Mouse (Mus musculus) MEL (cell line): ENCODE data around the gene Samhd1. TPM values are rescaled to one million over a fixed set of nuclear protein-coding genes. Genes with fewer than 3 reads are reported as not detected.
A peak's percentile ranks its signal among the peaks of the same experiment; 100 is the strongest.

Experiments
- DNase-seq: peaks from one replicate; pipeline ENCODE4 v3.0.0; 2011; ENCODE audit warnings: low read depth, low spot score
- H3K27ac ChIP-seq: 2 replicates; pipeline ENCODE4 v1.5.1; 2012; ENCODE audit warnings: low read depth, mild to moderate bottlenecking, control low read depth, low read length, moderate library complexity; ENCODE audit not compliant: control insufficient read depth
- H3K27me3 ChIP-seq, 2 experiments: fragments of 150-350 bp in 1 of 2; sonication (generic) in 1 of 2; 2 replicates each; pipeline ENCODE4 v1.6.1; 2012; ENCODE audit warnings: low read length in 2 of 2, mild to moderate bottlenecking in 2 of 2, improper control_type of control experiment in 1 of 2, moderate library complexity in 1 of 2; ENCODE audit not compliant: insufficient read depth in 2 of 2, control insufficient read depth in 1 of 2
- H3K36me3 ChIP-seq, 2 experiments: 2 replicates each; pipeline ENCODE4 v1.6.1; 2012 to 2014; ENCODE audit warnings: low read length in 2 of 2, improper control_type of control experiment in 1 of 2, inconsistent platforms in 1 of 2, mild to moderate bottlenecking in 1 of 2; ENCODE audit not compliant: insufficient read depth in 2 of 2, control insufficient read depth in 1 of 2
- H3K4me1 ChIP-seq, 2 experiments: fragments of 150-350 bp in 1 of 2; sonication (generic) in 1 of 2; 2 replicates each; pipeline ENCODE4 v1.6.1; 2012; ENCODE audit warnings: low read length in 2 of 2, improper control_type of control experiment in 1 of 2, mild to moderate bottlenecking in 1 of 2; ENCODE audit not compliant: insufficient read depth in 2 of 2, control insufficient read depth in 1 of 2
- H3K4me3 ChIP-seq, 2 experiments: fragments of 150-350 bp in 1 of 2; sonication (generic) in 1 of 2; 2 replicates each; pipeline ENCODE4 v1.5.1; 2012; ENCODE audit warnings: low read depth in 2 of 2, low read length in 2 of 2, mild to moderate bottlenecking in 2 of 2, moderate library complexity in 2 of 2, control low read depth in 1 of 2, improper control_type of control experiment in 1 of 2; ENCODE audit not compliant: control insufficient read depth in 1 of 2, insufficient read depth in 1 of 2
- H3K79me2 ChIP-seq: 2 replicates; pipeline ENCODE4 v1.6.1; 2012; ENCODE audit warnings: mild to moderate bottlenecking, low read length, moderate library complexity; ENCODE audit not compliant: control insufficient read depth, poor library complexity, insufficient read depth
- H3K9ac ChIP-seq: 2 replicates; pipeline ENCODE4 v1.6.1; 2012; ENCODE audit warnings: low read depth, mild to moderate bottlenecking, control low read depth, low read length, moderate library complexity; ENCODE audit not compliant: control insufficient read depth, poor library complexity, severe bottlenecking
- H3K9me3 ChIP-seq: fragments of 150-350 bp; sonication (generic); replicated peaks from 2 replicates; pipeline ENCODE4 v1.6.1; 2012; ENCODE audit warnings: mild to moderate bottlenecking, low read length, improper control_type of control experiment, moderate library complexity; ENCODE audit not compliant: insufficient read depth
- CHD1 ChIP-seq: IDR thresholded peaks from 2 replicates; pipeline ENCODE4 v1.6.1; 2012; ENCODE audit warnings: low read depth, mild to moderate bottlenecking, inconsistent platforms, low read length, improper control_type of control experiment
- CTCF ChIP-seq, 3 experiments: IDR thresholded peaks in 2 of 3; conservative IDR thresholded peaks in 1 of 3; 2 replicates each; pipeline ENCODE4 v1.5.1; 2011 to 2012; ENCODE audit warnings: low read length in 3 of 3, low read depth in 2 of 3, mild to moderate bottlenecking in 2 of 3, improper control_type of control experiment in 1 of 3, inconsistent platforms in 1 of 3, mixed read lengths in 1 of 3, moderate library complexity in 1 of 3; ENCODE audit not compliant: control insufficient read depth in 1 of 3, insufficient read depth in 1 of 3, poor library complexity in 1 of 3, severe bottlenecking in 1 of 3
- MAX ChIP-seq: IDR thresholded peaks from 2 replicates; pipeline ENCODE4 v1.6.1; 2011; ENCODE audit warnings: low read length, improper control_type of control experiment
- POLR2AphosphoS2 ChIP-seq: IDR thresholded peaks from 2 replicates; pipeline ENCODE4 v1.6.1; 2011; ENCODE audit warnings: low read length, improper control_type of control experiment
- RAD21 ChIP-seq: IDR thresholded peaks from 2 replicates; pipeline ENCODE4 v1.6.1; 2011; ENCODE audit warnings: mild to moderate bottlenecking, low read depth, low read length, improper control_type of control experiment
- RCOR1 ChIP-seq: IDR thresholded peaks from 2 replicates; pipeline ENCODE4 v1.6.1; 2012; ENCODE audit warnings: low read depth, mild to moderate bottlenecking, inconsistent platforms, low read length, improper control_type of control experiment
- SMC3 ChIP-seq: IDR thresholded peaks from 2 replicates; pipeline ENCODE4 v1.6.1; 2011; ENCODE audit warnings: low read depth, low read length, improper control_type of control experiment
- UBTF ChIP-seq: IDR thresholded peaks from 2 replicates; pipeline ENCODE4 v1.6.1; 2012; ENCODE audit warnings: low read depth, mild to moderate bottlenecking, inconsistent platforms, low read length, improper control_type of control experiment, moderate library complexity, borderline replicate concordance; ENCODE audit not compliant: insufficient read depth
- USF1 ChIP-seq: IDR thresholded peaks from 2 replicates; pipeline ENCODE4 v1.6.1; 2014; ENCODE audit warnings: low read depth, mild to moderate bottlenecking, inconsistent platforms, low read length, improper control_type of control experiment, moderate library complexity
- ZC3H11A ChIP-seq: IDR thresholded peaks from 2 replicates; pipeline ENCODE4 v1.6.1; 2012; ENCODE audit warnings: low read depth, mild to moderate bottlenecking, inconsistent platforms, low read length, improper control_type of control experiment
- ZKSCAN1 ChIP-seq: IDR thresholded peaks from 2 replicates; pipeline ENCODE4 v1.6.1; 2012; ENCODE audit warnings: low read depth, mild to moderate bottlenecking, inconsistent platforms, low read length, improper control_type of control experiment, moderate library complexity
- ZNF384 ChIP-seq: IDR thresholded peaks from 2 replicates; pipeline ENCODE4 v1.6.1; 2012; ENCODE audit warnings: low read depth, mild to moderate bottlenecking, inconsistent platforms, low read length, improper control_type of control experiment
- polyA plus RNA-seq, 2 experiments: library from polyadenylated mRNA; stranded (reverse) in 1 of 2; unstranded in 1 of 2; fragments of >175 nt in 1 of 2; fragments of >200 nt in 1 of 2; gene quantifications; 2 replicates each; pipeline versions ENCODE4 v1.2.1 to v1.2.4; 2012; ENCODE audit warnings: low replicate concordance in 2 of 2, low read depth in 1 of 2; ENCODE audit not compliant: insufficient read length in 2 of 2, insufficient read depth in 1 of 2, missing spikeins in 1 of 2
- total RNA-seq: library from RNA; depleted of rRNA; stranded (reverse); fragments of 300-350 nt; gene quantifications from 2 replicates; pipeline ENCODE4 v1.2.3, GENCODE M21; 2012

Gene Samhd1
- total and polyA plus RNA-seq, 3 experiments, result 15.7 to 76.8 (median 50.5) TPM

GRCm38 (mm10) chr2:157099532-157100318 lies 35.3 kb downstream of the Samhd1 start:
- H3K27ac ChIP-seq, result no peak overlapping the region
- H3K4me1 ChIP-seq, result no peaks in the 10 kb centered on the region
- TF ChIP-seq MAX (no peak), CTCF (IDR thresholded peaks at IDR 0.05 in 2 of 3, conservative IDR thresholded peaks at IDR 0.05 in 1 of 3; ENCODE audit: control insufficient read depth in 1 of 3, insufficient read depth in 1 of 3, low read depth in 2 of 3, low read length in 3 of 3, poor library complexity in 1 of 3, severe bottlenecking in 1 of 3) (no peak), UBTF (no peak), USF1 (no peak), ZNF384 (no peak), RCOR1 (no peak), POLR2AphosphoS2 (no peak)
- TF ChIP-seq, all 39 proteins: peak for 0
- DNase-seq, result peak; percentile 16
- Histone ChIP-seq H3K9ac (no peak overlapping the region), H3K36me3 (peaks cover 0 to 3% of the 10 kb centered on the region in 2 experiments; a peak in 1 of 4 replicates), H3K79me2 (no peaks in the 10 kb centered on the region), H3K4me3 (no peak overlapping the region), H3K9me3 (no peaks in the 10 kb centered on the region), H3K27me3 (no peaks in the 10 kb centered on the region)

GRCm38 (mm10) chr2:157095005-157095755 lies 39.9 kb downstream of the Samhd1 start:
- Histone ChIP-seq H3K27me3 (no peaks in the 10 kb centered on the region), H3K9ac (no peak overlapping the region), H3K9me3 (no peaks in the 10 kb centered on the region), H3K36me3 (peaks cover 0 to 3% of the 10 kb centered on the region in 2 experiments; a peak in 1 of 4 replicates), H3K79me2 (no peaks in the 10 kb centered on the region), H3K4me1 (no peaks in the 10 kb centered on the region), H3K27ac (no peak overlapping the region), H3K4me3 (no peak overlapping the region)
- TF ChIP-seq RAD21, result peak; percentile 86
- TF ChIP-seq ZKSCAN1, result no peak
- no peak for TF ChIP-seq ZNF384
- no peak for TF ChIP-seq CHD1
- TF ChIP-seq SMC3, result peak; percentile 80
- TF ChIP-seq USF1, result no peak
- peak; percentile 65 for TF ChIP-seq ZC3H11A
- TF ChIP-seq RCOR1, result no peak
- peak; percentile 86 to 89 (median 87) for TF ChIP-seq CTCF (IDR thresholded peaks at IDR 0.05 in 2 of 3, conservative IDR thresholded peaks at IDR 0.05 in 1 of 3; ENCODE audit: control insufficient read depth in 1 of 3, insufficient read depth in 1 of 3, low read depth in 2 of 3, low read length in 3 of 3, poor library complexity in 1 of 3, severe bottlenecking in 1 of 3)
- peak; percentile 62 for DNase-seq
